Mouse (Mus musculus): ENCODE results near the gene Fgfr2.

Fgfr2 gene

DNA sequence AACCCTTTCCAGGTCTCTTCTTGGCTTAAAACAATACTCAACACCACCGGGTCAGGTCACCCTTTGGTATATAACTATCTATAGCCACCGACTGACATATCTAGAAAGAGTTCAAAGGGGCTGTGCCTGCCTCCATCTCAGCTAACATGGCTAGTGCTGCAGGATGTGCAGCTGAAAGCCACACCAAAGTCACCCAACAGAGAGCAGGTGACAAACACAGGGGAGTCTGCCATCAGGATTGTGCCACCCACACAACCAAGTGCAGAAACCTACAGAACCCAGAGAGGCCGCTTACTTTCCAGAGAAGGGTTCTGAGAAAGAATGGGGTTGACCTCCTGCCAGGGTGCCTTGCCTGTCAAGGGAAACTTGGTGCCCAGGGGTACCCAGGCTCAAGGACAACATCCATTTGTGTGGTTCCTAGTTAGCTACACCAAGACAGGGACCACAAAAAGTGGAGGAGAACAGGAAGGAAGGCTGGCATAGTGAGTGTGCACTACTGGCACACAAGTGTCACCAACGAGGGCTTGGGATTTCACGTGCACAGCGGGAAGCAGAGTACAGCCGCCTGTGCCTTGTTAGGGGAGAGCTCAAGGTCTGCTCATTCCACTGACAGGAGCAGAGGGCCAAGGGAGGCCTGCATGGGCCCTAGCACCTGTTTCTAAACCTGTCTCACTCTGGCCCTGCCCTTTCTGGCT, 350.0 kb downstream of the Fgfr2 start:
- no peak for DNase-seq (ENCODE audit: low spot score)

DNA sequence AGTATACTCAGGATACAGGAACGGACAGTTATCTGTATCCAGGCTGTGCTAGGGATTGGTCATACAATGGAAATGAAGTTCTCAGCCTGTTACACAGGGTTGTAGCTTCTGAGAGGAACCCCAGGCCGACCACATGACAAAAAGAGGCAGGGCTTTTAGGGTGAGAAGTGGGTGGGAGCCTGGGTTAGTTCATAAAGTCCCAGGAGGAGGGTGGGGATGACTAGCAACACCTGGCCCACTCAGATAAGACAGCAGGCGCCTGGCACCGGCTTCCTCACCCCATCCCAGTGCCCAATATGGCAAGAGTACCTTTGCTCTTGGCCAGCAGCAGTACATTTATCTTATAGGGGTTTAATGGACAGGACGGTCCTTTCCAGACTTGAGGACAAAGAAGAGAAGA, 350.7 kb downstream of the Fgfr2 start:
- no peak for DNase-seq (ENCODE audit: low spot score)

DNA sequence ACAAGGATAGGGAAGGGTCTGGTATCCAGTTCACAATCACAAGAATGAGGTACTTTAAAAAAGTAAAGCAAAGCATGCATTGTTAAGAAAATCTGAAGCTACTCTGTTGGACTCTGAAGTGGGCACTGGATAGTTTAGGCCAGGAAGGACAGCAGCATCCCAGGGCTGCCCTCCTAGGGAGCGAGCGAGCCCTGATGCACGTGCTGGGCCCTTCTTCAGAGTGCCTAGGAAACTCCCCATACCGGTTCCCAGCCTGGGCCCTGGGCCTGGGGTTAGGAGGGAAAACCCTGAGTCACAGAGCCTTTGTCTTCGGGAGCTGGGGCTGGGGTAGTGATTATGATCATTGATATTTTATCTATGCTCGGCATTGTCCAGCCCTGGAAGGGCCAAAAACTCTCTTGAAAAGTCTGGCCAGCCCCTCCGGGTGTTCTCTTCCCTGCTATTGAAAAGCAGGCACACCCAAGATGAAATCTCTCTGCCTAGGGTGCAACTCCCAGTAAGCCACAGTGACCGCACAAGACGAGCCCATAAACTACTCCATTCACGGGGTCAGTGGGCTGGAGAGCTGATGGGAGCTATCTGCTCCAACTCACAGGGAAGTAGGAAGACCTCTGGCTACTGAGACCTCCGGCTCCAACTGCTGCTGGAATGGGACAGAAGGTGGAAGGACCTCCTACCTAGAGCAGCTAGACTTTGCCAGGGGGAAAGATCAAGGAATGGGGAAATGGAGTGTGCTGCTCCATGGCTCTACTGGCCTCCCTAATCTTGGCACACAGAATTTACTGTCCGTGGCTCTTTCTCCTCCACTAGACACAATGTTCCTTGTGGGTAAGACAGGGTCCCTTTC, 354.4 kb downstream of the Fgfr2 start:
- DNase-seq (ENCODE audit: low spot score): peak; percentile 50

DNA sequence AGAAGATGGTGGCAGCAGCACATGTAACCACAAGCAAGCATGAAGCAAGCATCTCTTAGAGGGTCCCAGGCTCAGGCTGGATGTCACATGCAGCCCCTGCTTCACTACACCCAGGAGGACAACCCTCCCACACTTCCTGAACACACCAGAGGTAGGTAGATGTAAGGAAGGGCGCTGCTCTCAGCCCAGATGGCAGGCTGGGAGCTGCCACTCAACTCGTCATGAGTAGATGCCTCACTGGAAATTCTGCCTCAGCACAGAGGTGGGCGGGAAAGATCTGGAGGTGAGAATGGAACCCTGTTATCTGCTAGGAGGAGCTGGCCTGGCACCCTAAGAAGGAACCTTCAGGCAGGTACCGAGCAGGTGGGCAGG, 355.2 kb downstream of the Fgfr2 start:
- DNase-seq (ENCODE audit: low spot score): no peak

DNA sequence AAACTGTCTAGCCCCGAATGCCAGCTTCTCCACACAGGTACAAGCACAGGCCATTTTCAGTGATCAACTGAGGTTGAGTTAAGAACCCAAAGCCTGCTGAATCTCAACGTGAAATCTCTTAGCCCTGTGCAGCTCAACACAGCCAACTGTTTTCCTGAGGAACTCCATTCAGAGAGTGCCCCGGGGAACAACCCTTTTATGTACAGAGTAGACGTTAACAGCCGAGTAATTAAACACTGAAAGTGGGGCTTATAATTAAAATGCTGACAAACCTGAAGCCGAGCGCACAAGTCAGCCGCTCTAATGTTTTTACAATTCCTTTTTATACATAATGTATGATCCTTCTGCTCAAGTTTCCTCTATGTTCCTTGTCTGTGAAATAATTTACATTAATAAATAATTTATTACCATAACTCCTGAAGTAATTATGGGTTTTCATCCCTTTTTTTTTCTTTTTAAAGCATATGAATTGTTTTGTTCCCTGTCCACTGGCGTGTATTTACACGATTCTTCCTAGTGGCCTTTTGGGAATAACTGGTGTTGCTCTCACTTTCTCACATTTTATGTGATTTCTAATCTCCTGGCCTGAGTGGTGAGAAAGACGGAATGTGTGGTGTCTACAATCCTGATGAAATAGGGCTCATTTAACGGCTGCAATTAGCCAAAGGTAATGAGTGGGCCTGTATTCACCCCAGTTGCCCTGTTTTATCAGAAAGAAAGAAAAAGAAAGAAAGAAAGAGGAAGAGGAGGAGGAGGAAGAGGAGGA, 355.7 kb downstream of the Fgfr2 start:
- no peak for DNase-seq (ENCODE audit: low spot score)

DNA sequence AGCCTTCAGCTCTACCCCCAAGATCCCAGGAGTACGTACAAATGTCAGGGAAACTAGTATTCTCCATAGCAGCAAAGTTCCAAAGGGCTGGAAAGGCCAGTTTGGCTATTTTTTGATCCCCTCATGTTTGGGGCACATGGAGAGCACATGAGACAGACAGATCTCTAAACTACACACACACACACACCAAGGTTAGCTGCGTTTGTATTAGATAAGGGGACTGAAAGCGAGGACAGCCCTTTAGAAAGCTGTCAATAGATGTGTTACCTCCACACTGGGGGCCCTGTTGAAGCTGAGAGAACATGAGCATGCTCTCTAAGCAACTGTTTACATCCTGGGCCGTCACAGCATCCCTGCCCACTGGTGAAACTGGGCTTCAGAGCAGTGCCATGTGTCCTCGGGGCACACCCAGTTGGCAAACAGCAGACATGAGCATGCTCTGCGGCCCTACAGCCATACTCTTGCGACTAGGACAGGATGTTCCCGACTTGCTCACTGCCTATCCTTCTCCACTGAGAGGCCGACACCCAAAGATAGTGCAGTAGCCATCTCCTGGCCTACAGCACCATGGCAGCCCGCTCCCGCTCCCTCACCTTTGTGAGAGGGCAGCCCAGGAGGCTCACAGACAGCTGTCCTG, 356.8 kb downstream of the Fgfr2 start:
- DNase-seq (ENCODE audit: low spot score): peak; percentile 46

DNA sequence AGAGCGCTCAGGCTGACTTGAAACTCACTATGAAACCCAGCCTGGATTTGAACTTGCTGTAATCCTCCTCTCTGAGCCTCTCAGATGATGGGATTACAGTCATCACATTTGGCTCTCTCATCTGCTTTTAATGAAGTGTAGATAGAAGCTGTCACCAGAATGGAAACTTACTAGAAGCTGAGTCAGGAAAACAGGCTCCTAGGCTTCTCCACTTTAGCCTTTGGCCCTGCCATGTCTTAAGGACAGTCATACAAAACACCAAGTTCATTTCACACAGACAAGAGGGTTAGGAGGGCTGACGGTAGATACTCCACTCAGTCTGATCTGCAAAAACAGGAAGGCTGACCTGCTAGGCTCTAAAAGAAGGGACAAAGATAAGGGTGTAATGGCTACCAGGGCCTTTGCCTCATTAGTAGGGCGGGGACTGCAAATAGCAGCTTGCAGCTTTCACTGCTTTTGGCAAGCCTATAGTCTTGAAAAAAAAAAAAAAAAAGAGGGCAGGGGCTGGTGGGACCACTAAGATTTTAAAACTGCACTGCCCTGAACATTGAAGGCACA, 357.4 kb downstream of the Fgfr2 start:
- no peak for DNase-seq (ENCODE audit: low spot score)

DNA sequence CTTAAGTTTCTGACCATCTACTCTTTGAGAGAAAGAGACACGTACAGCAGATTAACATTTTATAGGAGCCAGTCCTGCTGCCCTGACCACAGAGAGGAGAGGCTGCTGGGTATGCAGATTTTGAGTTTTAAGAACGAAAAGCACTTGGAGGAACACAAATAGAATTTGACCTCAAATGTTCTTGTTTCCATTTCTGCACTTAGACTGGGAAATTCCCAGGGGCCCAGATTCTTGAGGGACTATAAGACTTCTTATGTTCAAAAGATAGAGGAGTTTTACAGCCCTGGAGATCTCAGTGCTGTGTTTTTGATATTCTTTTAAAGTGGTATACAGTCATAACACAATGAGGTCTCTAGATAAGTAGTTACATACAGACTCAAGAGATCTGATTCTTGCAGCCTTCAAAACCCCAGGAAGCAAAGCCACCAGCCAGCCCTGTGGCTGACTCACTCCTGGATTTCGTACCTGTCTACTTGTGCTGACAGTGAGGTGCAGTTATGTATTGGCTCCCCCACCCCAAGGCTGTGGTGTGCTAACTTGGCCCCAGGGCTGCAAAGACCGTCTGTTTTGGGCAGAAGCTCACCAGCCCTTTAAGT, 358.2 kb downstream of the Fgfr2 start:
- DNase-seq (ENCODE audit: low spot score): no peak

DNA sequence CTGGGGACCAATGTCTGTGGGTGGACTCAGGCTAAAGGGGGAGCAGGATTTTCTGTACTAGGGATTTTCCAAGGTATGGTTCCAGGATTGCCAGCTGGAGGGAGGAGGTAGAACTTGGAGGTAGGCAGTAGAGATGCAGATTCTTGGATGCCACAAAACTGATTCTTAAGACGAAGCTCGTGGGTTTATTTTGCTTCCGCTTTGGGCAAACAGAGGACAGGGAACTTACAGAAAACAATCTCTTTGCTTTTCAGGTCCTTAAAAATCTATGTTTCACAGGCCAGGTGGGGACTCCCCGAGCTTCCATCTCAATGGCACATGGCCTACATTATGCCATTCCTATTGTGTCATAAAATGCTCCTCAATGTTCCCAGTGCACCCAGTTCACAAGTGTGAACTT, 358.8 kb downstream of the Fgfr2 start:
- DNase-seq (ENCODE audit: low spot score): no peak

DNA sequence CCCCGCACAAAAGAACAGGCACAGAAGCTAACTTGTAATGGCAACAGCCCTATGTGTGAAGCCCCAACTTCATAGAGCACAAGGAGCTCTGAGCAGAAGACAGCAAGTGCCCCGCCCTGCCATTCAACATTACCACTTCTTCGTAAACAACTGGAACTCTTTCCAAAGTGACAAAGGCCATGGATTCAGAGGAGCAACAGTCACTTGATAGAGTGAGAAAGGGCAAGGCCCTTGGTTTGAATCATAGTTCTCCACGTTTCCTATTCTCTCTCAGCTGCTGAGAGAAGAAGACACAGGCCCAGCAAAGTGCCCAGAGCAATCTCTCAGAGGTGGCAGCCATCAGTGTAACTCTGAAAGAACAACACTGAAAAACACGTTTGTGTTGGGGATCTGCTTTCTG, 359.2 kb downstream of the Fgfr2 start:
- no peak for DNase-seq (ENCODE audit: low spot score)

DNA sequence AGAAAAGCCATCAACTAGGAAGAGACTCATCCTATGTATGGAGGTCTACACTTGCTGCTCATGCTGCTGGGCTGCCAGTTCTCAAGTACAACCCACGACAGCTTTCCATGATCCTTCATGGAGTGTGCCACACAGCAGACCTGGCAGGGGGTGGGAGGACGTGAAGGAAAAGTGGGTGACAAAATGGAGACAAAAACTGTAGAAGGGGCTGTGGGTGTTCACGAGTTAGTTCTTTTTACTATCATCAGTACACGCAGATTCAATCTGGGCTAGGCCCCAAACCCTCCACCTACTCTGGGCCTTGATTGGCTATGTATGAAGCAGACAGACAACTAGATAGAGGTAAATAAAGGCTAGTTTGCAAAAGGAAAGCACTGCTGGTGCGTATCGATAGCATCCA, 359.8 kb downstream of the Fgfr2 start:
- DNase-seq (ENCODE audit: low spot score): no peak

DNA sequence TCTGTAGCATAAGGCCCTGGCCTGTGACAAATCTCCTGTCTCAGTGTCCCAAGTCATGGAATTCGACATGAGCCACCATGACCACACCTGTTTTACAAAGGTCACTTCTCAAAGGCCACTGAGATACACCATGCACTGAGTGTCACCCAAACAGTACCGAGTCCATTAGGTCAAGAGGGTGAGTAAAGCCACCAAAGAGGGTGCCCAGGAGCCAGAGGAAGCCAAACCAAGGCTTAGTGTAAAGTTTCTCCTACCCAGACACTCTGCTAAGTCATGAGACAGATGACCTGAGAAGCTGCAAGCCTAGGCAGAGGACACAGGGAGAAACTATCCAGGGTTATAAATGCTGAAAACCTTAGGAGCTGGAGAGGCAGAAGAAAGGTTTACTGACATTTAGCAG, 361.7 kb downstream of the Fgfr2 start:
- DNase-seq (ENCODE audit: low spot score): no peak

DNA sequence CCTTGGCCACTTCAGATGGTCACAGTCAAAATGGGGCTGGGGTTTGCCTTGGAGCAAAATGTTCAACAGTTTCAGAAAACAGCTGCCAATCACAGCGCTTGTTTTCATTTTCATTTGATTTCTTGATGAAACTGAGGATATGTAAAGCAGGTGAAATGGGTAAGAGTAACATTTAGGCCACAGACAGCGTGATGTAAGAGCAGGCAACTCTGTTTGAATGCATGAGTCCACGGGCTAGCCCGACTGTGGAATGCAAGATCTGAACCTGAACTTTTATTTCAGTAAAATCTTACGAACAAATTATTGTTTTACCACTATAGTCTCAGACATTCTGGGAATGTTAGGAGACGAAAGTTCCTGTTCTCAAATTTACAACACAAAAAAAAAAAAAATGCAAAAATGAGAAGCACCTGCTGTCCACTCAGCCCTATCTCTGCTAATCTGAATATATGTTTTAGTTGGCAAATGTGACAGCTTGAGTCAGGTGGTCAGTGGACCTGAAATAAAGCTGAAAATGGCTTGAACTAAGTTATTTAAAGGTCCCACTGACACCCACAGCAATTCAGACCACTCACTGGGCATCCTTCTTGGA, 362.5 kb downstream of the Fgfr2 start:
- DNase-seq (ENCODE audit: low spot score): no peak

DNA sequence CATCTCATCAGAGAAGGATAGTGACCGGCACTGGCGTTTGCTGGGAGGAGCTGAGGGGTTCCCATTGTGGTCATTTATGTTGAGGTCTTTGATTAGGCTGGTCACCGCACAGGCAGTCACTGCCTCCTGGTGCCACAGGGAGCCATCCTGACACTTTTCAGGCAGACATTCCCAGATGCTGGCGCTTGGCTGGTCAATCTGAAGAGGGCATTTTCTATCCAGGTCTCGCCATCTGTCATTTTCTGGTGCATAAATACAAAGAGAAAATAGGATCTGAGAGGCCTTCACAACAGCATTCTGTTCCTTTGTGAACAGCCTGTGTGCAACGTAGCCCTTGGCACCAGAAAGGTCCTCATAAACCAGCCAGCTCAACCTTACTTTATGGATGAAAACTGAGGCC, 363.2 kb downstream of the Fgfr2 start:
- no peak for DNase-seq (ENCODE audit: low spot score)

DNA sequence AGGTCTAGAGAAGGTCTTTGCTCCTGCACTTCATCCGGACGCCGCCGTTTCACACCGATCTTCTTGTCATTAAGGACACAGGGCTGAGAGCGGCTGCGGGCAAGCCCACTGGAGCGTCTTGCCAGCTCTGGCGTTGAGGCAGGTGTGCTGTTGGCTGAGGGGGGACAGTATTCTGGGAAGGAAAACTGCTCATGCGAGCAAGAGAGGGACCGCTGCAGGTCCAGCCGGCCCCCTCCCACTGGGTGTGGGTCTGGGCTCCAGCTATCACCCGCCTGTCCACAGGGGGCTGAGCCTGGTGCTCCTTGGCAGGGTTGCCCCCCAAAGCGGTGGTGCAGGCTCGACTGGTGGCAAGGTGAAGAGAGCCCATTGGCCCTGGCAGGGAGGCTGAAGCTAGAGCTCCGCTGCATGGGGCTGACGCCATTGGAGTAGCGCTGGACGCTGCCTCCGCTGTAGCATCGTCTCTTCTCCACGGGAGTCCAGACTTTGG, 363.7 kb downstream of the Fgfr2 start:
- DNase-seq (ENCODE audit: low spot score): no peak

DNA sequence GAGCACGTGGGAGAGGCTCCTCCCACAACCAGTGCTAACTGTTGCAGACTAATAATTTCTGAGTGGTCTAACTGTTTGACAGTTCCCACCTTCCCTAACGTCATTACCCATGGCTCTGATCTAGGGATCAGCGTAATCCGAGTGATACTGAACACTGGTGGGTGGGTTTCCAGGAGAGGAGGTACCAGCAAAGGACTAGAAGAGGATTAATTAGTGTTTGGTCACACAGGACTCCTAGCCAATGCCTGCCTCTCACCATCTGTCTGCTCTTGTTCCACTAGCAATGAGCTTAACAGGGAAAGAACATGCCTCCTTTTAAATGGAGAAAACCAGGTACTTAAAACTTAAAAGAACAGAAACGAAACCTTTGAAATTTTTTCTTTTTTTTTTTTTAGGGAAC, 364.3 kb downstream of the Fgfr2 start:
- DNase-seq (ENCODE audit: low spot score): no peak

DNA sequence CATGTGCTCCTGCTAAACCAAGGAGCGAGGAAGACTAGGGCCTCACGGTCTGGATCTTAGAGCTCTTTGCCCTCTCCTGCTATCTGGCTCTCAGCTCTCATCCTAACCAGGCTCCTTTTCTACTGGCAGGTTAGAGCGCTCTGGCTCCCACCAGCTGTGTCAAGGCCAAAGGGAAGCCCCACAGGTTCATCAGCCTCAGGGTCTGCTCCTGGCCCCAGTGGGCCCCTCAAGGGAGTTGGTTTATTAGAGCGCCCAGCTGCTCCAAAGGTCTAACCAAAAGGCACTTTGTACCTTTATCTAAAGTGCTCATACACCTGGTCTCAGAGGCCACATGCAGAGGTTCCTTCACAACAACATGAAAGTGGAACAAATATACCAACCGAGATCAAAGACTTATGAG, 366.8 kb downstream of the Fgfr2 start:
- DNase-seq (ENCODE audit: low spot score): no peak

DNA sequence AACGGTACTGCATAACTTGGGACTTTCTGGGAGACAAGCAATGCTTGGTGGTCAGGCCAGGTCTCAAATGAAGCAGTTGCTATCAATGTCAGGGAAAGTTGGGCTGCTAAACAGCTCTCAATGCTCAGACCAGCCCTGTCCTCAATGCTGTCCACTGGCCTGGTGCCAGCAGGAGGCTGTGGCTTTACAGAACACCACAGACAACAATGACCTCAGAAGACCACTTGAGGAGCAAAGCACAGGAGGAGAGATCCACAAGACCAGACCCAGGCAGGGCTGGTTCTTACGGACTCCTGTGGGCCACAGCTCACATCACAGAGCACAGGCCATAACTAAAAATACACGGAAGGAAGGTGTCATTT, 368.8 kb downstream of the Fgfr2 start:
- DNase-seq (ENCODE audit: low spot score): peak; percentile 19

DNA sequence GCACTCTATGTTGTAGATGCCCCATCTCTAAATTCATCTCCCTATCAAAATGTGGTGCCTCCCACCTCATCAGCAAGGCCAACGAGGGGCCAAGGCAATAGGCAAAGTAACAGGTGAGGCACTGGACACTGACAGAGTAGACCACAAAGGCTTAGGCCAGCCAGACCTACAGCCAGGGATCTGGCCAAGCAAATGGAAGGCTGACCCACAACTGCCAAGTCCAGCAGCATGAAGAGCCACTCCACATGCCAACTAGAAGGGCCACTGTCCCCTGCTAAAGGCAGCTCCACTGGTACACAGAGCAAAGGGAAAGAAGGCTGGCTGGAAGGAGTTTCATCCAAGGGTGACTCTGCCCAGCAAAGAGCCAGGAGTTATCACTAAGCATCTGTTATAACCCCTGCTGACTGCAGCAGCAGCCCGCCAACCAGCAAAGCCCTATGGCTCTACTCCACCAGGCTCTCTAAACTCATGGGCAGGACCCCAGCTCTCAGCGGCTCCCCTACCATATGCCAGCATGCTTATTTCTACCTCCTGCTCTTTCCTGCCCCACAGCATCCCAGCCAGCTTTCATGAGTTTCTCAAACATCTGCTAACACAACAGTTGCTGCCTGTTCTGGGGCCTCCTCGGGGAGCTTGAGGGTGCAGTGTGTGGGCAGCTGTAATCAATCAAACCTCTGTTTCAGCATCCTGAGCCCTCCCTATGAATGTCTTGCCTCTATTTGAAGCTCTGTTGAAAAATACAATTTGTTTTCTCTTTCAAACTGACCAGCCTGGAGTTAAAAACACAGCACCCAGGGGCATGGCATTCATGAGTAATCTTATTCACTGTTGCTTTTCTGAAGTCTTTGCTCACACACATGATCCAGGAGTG, 369.4 kb downstream of the Fgfr2 start:
- DNase-seq (ENCODE audit: low spot score): no peak

DNA sequence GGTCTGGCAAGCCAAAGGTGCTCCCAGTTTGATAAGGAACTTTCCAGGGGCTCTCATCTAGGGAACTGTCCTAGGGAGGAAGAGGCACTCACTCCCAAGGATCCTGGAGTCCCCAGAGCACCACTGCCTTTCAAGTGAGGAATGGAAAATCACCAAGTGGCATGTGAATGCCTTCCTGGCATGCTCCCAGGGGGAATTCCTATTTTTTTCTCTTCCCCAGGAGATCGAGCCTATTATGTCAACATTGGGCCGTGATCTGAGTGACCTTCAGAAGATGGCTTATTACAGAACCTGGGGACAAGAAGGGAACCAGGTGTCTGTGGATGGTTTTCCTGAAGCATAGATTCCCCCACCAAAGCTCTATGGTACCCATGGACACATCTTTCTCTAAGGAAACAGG, 371.4 kb downstream of the Fgfr2 start:
- no peak for DNase-seq (ENCODE audit: low spot score)

Measured in urinary bladder, postnatal 14 days (tissue).